Mouse (Mus musculus) embryonic facial prominence, embryonic 10.5 days (tissue): ENCODE measurements around the gene Kazn. TPM values are rescaled to one million over a fixed set of nuclear protein-coding genes. Genes with fewer than 3 reads are reported as not detected.

Experiments
- DNase-seq: peaks from one replicate; pipeline ENCODE4 v3.0.0-alpha.2; 2017; ENCODE audit warnings: low spot score
- H3K27ac ChIP-seq: fragments of 300-500 bp; sonication (generic); replicated peaks from 2 replicates; pipeline ENCODE4 v1.5.1; 2016; ENCODE audit warnings: mild to moderate bottlenecking
- H3K27me3 ChIP-seq: fragments of 300-500 bp; sonication (generic); replicated peaks from 2 replicates; pipeline ENCODE4 v1.6.1; 2016; ENCODE audit warnings: low read depth, mild to moderate bottlenecking; ENCODE audit not compliant: poor library complexity, severe bottlenecking
- H3K36me3 ChIP-seq: fragments of 300-500 bp; sonication (generic); replicated peaks from 2 replicates; pipeline ENCODE4 v1.6.1; 2016; ENCODE audit warnings: mild to moderate bottlenecking, moderate library complexity
- H3K4me1 ChIP-seq: fragments of 300-500 bp; sonication (generic); 2 replicates; pipeline ENCODE4 v1.6.1; 2016
- H3K4me3 ChIP-seq: fragments of 300-500 bp; sonication (generic); 2 replicates; pipeline ENCODE4 v1.5.1; 2016; ENCODE audit warnings: mild to moderate bottlenecking, moderate library complexity
- H3K9me3 ChIP-seq: fragments of 300-500 bp; sonication (generic); 2 replicates; pipeline ENCODE4 v1.6.1; 2016; ENCODE audit warnings: mild to moderate bottlenecking
- WGBS: fragments of 180-500 bp; shearing (Covaris S2); methylation state at CpG from one replicate; pipeline ENCODE4 v1.1.7; 2016; 5-methylcytosine and 5-hydroxymethylcytosine counted together
- polyA plus RNA-seq: library from polyadenylated mRNA; unstranded; fragments of >200 nt; fragmentation: Nextera tagmentation; extraction: Ambion mirVana; gene quantifications from 2 replicates; pipeline ENCODE4 v1.2.1, GENCODE M21; 2016

Kazn gene
- polyA plus RNA-seq, 1 experiment from 2014 or later, result 13.3 TPM

DNA sequence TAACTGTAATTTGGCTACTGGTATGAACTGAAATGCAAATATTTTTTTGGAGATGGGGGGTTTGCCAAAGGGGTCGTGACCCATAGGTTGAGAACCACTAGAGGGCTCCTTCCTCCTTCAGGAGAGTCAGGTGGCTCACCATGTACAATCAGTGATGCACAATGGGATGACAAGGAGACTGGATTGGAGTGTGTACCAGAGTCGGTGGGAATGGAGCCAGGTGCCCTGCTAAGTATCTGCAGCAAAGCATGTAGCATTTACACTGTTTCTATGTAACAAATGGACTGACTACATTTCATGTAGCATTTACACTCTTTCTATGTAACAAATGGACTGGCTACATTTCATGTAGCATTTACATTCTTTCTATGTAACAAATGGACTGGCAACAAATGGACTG lies 89.1 kb downstream of the Kazn start:
- H3K4me1 ChIP-seq, result peaks cover 19% of the 10 kb centered on the region
- H3K36me3 ChIP-seq, result peaks cover 75% of the 10 kb centered on the region
- H3K27ac ChIP-seq, result no peak overlapping the region
- DNase-seq, result no peak
- no peak overlapping the region for H3K4me3 ChIP-seq
- no peaks in the 10 kb centered on the region for H3K27me3 ChIP-seq
- H3K9me3 ChIP-seq, result no peaks in the 10 kb centered on the region; the same call in 1 of the 2 replicates
- WGBS, result 79% methylated on average over 2 of the region's 2 CpGs

DNA sequence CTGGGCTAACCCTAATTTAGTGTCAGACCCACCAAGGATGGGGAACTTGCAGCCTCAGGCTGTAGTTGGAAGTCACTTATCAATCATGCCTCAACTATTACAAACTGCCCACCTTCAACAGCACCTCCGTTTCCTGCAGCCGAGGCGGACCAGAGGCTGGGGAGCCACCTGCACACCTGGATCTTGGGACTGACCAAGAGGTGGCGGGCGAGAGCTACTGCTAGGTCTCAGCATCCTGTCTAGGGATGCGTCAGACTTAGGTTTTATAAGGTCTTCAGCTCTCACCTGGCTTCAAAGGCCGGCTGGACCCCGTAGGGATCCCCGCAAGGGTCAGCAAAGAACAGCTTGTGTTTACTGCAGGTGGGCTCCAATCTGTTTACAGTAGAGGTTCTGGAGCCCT lies 90.0 kb downstream of the Kazn start:
- Histone ChIP-seq H3K9me3 (no peaks in the 10 kb centered on the region; the same call in 1 of the 2 replicates), H3K4me3 (no peak overlapping the region), H3K27me3 (no peaks in the 10 kb centered on the region), H3K36me3 (peaks cover 80% of the 10 kb centered on the region), H3K4me1 (peaks cover 15% of the 10 kb centered on the region), H3K27ac (no peak overlapping the region)
- 73% methylated on average over 9 of the region's 9 CpGs for WGBS
- DNase-seq, result no peak

DNA sequence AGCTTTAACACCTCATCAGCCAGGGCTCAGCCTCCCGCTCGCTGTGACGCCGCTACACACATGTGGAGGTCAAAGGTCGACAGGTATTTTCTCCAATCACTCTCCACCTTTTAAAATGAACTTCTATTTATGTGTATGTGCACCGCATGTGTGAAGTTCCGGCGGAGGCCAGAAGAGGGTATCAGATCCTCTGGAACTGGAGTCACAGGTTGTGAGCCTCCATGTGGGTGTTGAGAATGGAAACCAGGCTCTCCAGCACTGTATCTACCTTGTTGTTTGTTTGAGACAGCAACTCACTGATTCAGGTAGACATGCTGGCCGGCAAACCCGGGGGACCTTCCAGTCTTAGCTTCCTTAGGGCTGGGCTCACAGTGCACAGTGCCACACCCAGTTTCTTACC lies 91.5 kb downstream of the Kazn start:
- H3K4me1 ChIP-seq, result peaks cover 1% of the 10 kb centered on the region
- no peaks in the 10 kb centered on the region for H3K27me3 ChIP-seq
- WGBS, result 91% methylated on average over 10 of the region's 10 CpGs
- H3K9me3 ChIP-seq, result no peaks in the 10 kb centered on the region; the same call in 1 of the 2 replicates
- peaks cover 83% of the 10 kb centered on the region for H3K36me3 ChIP-seq
- DNase-seq, result no peak
- no peak overlapping the region for H3K4me3 ChIP-seq
- no peak overlapping the region for H3K27ac ChIP-seq

DNA sequence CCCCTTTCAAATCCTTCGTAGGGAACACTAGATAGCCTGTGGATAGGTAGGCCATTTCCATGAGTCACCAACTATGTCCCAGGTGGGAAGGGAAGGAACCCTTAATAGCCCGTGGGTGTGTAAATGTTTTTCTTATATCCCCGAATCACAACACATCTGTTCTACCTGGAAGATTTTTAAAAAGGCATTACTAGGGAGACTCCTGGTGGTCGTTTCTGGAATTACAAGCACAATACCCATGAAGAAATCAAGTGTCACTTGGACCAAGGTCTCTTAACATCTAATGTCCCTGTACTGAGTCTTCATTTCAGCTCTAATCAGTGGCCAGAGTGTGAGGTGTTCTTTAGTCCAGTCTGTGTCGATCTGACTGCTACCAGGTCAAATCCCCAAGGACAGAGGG lies 95.1 kb downstream of the Kazn start:
- no peak overlapping the region for H3K4me3 ChIP-seq
- peaks cover 75% of the 10 kb centered on the region for H3K36me3 ChIP-seq
- H3K27ac ChIP-seq, result no peak overlapping the region
- 46% methylated on average over 5 of the region's 5 CpGs for WGBS
- H3K4me1 ChIP-seq, result peaks cover 4% of the 10 kb centered on the region
- DNase-seq, result no peak
- no peaks in the 10 kb centered on the region for H3K27me3 ChIP-seq
- no peaks in the 10 kb centered on the region; the same call in 1 of the 2 replicates for H3K9me3 ChIP-seq

DNA sequence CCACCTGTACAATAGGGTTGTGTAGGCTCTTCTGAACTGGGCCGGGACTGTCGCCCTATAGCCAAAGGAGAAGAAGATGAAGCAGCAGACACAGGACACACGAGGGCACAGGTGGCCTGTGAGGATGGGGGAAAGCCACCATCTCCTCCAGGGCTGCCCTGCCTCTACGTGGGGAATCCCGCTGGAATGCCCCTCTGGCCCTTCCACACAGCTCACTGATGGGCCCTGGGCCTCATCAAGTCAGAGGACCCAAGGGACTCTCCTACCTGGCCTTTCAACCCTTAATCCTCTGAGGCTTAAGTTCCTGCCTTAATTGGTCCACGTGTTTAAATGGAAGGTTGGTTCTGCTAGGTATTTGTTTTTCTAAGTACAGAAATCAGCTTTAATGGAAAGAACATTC lies 95.9 kb downstream of the Kazn start:
- no peak for DNase-seq
- Histone ChIP-seq H3K27ac (no peak overlapping the region), H3K4me1 (peaks cover 11% of the 10 kb centered on the region), H3K4me3 (no peak overlapping the region), H3K27me3 (no peaks in the 10 kb centered on the region), H3K36me3 (peaks cover 67% of the 10 kb centered on the region), H3K9me3 (no peaks in the 10 kb centered on the region; the same call in 1 of the 2 replicates)
- WGBS, result 78% methylated on average over 6 of the region's 6 CpGs

DNA sequence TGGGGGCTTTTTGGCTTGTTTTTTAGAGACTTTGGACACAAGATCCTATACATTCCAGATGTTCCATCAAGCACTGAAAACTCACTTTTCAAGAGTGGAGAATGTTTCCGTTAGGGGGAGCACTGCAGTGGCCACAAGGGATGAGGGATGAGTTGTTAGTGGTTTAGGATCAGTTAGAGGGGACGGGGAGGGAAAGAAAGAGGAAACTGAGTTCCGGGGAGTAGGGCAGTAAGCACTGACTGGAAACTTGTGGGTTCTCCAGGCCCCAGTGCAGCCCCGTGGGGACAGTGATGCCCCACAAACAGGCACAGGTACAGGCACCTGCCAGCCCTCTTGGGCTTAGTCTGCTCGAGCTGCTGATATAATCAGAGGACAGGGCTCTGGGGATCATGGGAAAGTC lies 99.5 kb downstream of the Kazn start:
- no peak overlapping the region for H3K4me3 ChIP-seq
- DNase-seq, result no peak
- no peaks in the 10 kb centered on the region for H3K9me3 ChIP-seq
- 75% methylated on average over 5 of the region's 5 CpGs for WGBS
- peaks cover 16% of the 10 kb centered on the region for H3K4me1 ChIP-seq
- no peak overlapping the region for H3K27ac ChIP-seq
- no peaks in the 10 kb centered on the region for H3K27me3 ChIP-seq
- H3K36me3 ChIP-seq, result peaks cover 38% of the 10 kb centered on the region

DNA sequence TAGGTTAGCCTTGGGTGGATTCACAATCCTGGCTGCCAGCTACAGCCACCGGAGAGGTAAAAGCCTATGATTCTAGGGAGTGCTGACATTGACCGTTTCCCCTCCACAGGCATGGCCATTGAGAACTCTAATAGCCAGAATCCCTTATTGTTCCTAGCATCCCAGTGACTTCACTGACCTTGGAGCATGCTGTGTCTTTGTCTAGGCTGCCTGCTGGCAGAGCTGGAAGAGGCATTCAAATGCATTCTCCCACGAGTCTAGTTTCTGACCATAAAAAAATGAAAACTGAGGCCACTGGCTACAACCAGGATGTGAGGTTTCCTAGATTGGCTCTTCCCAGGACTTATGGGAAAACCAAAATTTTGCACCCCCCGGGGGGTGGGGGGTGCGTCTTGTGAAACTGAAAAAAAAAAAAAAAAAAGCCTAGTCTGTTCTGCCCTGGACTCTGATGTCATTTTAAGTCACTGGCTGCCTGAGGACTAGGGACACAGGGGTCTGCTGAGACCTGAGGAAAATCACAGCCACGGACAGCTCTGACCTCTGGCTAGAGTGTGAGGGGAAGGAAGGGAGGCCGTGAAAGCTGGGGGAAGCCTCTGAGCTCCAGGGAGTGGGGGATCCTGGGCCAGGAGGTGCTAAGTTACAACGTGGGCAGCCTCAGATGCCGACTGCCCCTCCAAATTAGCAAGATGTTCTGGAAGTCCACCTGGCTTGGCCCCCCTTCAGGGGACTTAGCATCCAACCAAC lies 100.7 kb downstream of the Kazn start:
- H3K36me3 ChIP-seq, result peaks cover 33% of the 10 kb centered on the region
- H3K27me3 ChIP-seq, result no peaks in the 10 kb centered on the region
- H3K9me3 ChIP-seq, result no peaks in the 10 kb centered on the region
- no peak overlapping the region for H3K4me3 ChIP-seq
- peaks cover 16% of the 10 kb centered on the region for H3K4me1 ChIP-seq
- peak overlapping the region; percentile 65; the same call in 1 of the 2 replicates for H3K27ac ChIP-seq
- 28% methylated on average over 9 of the region's 9 CpGs for WGBS
- no peak for DNase-seq

DNA sequence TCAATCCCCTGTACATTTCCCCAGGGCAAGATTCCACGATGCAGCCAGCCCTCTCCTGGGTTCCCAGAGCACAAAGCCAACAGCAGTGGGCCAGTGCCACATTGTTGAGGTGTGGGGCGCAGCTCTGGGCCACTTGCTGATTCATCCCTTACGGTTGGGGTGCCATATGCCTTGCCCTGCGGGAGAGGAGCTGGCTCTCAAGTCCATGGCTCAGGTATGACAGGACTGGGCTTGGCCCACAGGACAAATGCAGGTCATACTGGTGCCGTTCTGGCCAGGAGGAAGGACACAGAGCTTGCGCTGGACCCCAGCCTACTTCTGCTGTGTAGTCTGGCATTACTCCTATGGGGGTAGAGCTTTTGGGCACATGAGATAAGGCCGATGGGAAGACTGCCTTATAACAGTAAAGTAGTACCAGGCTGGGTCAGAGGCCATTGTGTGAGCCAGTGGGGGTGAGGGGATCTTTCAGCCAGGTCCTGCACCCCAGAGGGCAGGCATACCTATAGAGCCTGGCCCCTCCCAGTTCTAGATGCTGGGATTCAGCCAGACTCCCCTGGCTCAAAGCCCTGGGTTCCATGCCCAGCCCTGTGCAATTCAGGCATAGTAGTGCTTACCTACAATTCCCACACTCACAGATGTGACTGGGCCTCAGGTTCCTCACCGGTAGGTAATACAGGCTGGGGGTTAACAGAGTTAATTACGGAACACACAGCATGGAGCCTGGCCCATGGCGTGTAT lies 102.3 kb downstream of the Kazn start:
- WGBS, result 88% methylated on average over 10 of the region's 10 CpGs

DNA sequence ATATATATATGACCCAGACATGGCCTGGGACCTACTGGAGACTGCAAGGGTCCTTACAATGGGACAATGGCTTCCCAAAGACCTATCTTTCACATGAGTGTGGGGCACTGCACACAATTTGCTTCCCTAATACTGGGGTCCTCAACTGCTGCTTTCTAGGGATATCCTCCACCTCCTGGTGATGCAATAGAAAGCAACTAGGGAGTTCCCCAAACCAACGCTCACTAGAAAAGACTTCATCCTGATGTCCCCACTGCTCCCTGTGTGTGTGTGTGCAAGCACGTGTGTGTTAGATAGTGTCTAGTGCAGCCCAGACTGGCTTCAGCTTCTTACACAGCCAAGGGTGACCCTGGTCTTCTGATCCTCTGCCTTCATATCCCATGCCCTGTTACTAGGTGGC lies 103.7 kb downstream of the Kazn start:
- no peak overlapping the region for H3K27ac ChIP-seq
- DNase-seq, result no peak
- 92% methylated on average over 2 of the region's 2 CpGs for WGBS

More for the DNA sequence above, 102.3 kb downstream of the Kazn start:
- Histone ChIP-seq H3K36me3 (peaks cover 18% of the 10 kb centered on the region), H3K4me1 (peaks cover 17% of the 10 kb centered on the region), H3K27ac (no peak overlapping the region), H3K27me3 (no peaks in the 10 kb centered on the region), H3K4me3 (no peak overlapping the region), H3K9me3 (no peaks in the 10 kb centered on the region)
- no peak for DNase-seq

DNA sequence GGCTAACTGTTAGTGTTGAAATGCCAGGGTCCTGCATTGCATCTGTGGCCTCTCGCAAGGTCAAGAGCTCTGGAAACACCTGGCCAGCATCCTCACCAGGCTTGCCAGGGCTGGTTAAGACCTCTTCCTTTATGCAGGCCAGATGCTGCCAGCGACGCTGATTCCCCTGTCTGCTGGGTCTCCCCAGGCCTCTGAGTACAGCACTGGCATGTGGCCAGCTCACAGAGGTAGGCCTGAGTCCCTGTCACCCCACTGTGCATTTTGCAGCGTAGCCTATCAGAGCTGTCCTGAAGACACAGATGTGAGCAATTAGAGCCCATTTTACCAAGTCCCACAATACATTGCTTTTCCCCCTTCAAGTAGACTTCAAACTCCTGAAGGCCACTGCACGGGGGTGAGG lies 109.0 kb downstream of the Kazn start:
- Histone ChIP-seq H3K9me3 (no peaks in the 10 kb centered on the region), H3K36me3 (no peaks in the 10 kb centered on the region; the same call in 1 of the 2 replicates), H3K4me3 (no peak overlapping the region), H3K27me3 (no peaks in the 10 kb centered on the region; the same call in 1 of the 2 replicates), H3K4me1 (peaks cover 36% of the 10 kb centered on the region), H3K27ac (peak overlapping the region; percentile 80)
- WGBS, result 48% methylated on average over 5 of the region's 5 CpGs
- DNase-seq, result peak; percentile 71

More for the DNA sequence above, 103.7 kb downstream of the Kazn start:
- Histone ChIP-seq H3K27me3 (no peaks in the 10 kb centered on the region), H3K9me3 (no peaks in the 10 kb centered on the region), H3K4me3 (no peak overlapping the region), H3K4me1 (peaks cover 31% of the 10 kb centered on the region), H3K36me3 (peaks cover 11% of the 10 kb centered on the region)

DNA sequence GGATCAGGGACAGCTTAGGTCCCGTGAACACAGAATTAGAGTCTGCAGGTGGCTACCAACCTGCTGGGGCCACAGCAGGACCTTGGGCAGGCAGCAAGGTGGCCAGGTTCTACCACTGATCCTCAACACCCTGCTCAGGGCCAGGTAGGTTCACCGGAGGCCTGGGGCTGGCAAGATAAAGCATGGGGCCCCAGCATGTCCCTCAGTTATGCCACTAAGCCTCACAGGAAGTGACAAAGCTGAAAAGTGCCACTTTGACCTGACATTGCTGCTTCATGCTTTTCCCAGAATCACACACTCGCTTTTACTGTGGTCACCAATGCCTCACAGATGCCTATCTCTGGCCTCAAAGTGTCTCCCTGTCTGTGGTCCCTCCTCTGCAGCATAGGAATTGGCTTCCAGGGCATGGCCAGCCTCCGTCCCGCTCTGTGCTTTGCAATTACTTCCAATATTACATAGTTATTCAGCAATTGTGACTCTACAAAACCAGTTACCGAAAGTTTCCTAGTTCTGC lies 111.9 kb downstream of the Kazn start:
- H3K27me3 ChIP-seq, result no peaks in the 10 kb centered on the region; the same call in 1 of the 2 replicates
- no peaks in the 10 kb centered on the region; the same call in 1 of the 2 replicates for H3K36me3 ChIP-seq
- DNase-seq, result no peak
- H3K27ac ChIP-seq, result 0 out of 2 replicates have a peak overlapping the region, but pooled peaks have one; percentile 10
- H3K4me1 ChIP-seq, result peaks cover 36% of the 10 kb centered on the region
- 88% methylated on average over 6 of the region's 6 CpGs for WGBS
- no peak overlapping the region for H3K4me3 ChIP-seq
- H3K9me3 ChIP-seq, result no peaks in the 10 kb centered on the region

DNA sequence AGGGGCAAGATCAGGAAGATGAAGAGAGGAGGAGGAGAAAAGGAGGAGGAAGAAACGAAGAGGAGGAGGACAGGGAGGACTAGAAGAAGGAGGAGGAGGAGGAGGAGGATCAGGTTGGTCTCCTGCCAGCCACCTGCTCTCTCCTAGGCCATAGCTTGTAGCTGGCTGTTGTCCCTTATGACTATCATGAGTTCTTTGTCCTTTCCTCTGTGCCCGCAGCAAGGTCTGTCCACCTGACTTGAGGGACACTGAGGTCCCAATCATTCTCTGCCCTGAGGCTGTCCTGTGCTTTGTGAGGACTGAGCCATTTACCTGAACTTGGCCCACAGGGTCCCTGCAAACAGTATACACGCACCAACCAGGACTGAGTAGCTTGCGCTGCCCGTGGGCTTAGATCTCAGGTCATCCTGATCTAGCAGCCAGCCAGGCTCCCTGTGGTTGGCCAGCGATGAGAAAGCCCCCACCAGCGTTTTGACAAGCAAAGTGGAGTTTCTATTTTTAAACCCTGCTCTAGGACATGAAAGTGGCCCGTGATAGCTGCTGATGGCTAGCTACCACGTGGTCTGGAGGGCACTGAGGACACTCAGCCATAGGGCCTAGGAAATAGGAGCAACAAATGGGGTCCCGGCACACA lies 112.4 kb downstream of the Kazn start:
- Histone ChIP-seq H3K4me1 (peaks cover 35% of the 10 kb centered on the region), H3K27ac (peak overlapping the region; percentile 30; the same call in 1 of the 2 replicates), H3K36me3 (no peaks in the 10 kb centered on the region; the same call in 1 of the 2 replicates), H3K9me3 (no peaks in the 10 kb centered on the region), H3K4me3 (no peak overlapping the region), H3K27me3 (no peaks in the 10 kb centered on the region; the same call in 1 of the 2 replicates)
- 75% methylated on average over 10 of the region's 10 CpGs for WGBS
- no peak for DNase-seq
